8 mouse cellular contexts compared by ENCODE assay signal in genomic region chr15:85131275-85132192, GRCm38 (mm10). TPM values are rescaled to one million over a fixed set of nuclear protein-coding genes. Genes with fewer than 3 reads are reported as not detected.
A peak's percentile ranks its signal among the peaks of the same experiment; 100 is the strongest.
DNase-seq lines count a peak whose midpoint lies in the region; ATAC-seq and TF ChIP-seq lines count a peak whose summit lies in the region.

TSS of gene Smc1b (minus strand) at chr15:85131964.
TSS of gene Ribc2 (plus strand) at chr15:85132078.

- H3K36me3 ChIP-seq in hindbrain, embryonic 12.5 days = no peaks in the 10 kb centered on the region
- H3K36me3 ChIP-seq in lung, embryonic 14.5 days (ENCODE audit: insufficient read depth) = no peaks in the 10 kb centered on the region

- peak; percentile 42 to 58 for DNase-seq in urinary bladder, adult 18-20 months (ENCODE audit: low spot score in 2 of 2)
- no peak for DNase-seq in urinary bladder, adult 2 months (ENCODE audit: low spot score)
- DNase-seq in forelimb bud, embryonic 11.5 days (ENCODE audit: low read depth, low spot score) = peak; percentile 93
- DNase-seq in layer of hippocampus, adult 9-10 months (ENCODE audit: low spot score) = peak; percentile 15
- DNase-seq in lung, embryonic 14.5 days = peak; percentile 98
- DNase-seq in retina, adult 2 months (ENCODE audit: low read depth, low spot score) = peak; percentile 71

- no peak within 1 kb of the TSS for H3K9ac ChIP-seq in hindbrain, embryonic 12.5 days
- H3K9ac ChIP-seq in lung, embryonic 14.5 days = peak within 1 kb of the TSS; percentile 27

- 31% methylated on average over 56 of the region's 58 CpGs for WGBS in hindbrain, embryonic 12.5 days
- 29% methylated on average over 55 of the region's 58 CpGs for WGBS in lung, embryonic 14.5 days

- H3K4me1 ChIP-seq in hindbrain, embryonic 12.5 days = peaks cover 9% of the 10 kb centered on the region
- H3K4me1 ChIP-seq in lung, embryonic 14.5 days (ENCODE audit: insufficient read depth) = peaks cover 3% of the 10 kb centered on the region; the same call in 1 of the 2 replicates

- H3K9me3 ChIP-seq in hindbrain, embryonic 12.5 days (replicated peaks) = no peaks in the 10 kb centered on the region; the same call in 1 of the 2 replicates
- peaks cover 5% of the 10 kb centered on the region; the same call in 1 of the 2 replicates for H3K9me3 ChIP-seq in lung, embryonic 14.5 days (ENCODE audit: low read depth, low read length)

- H3K4me3 ChIP-seq in hindbrain, embryonic 12.5 days = peak within 1 kb of the TSS; percentile 22
- H3K4me3 ChIP-seq in lung, embryonic 14.5 days (ENCODE audit: low read depth, low read length) = peak within 1 kb of the TSS; percentile 24

- TF ChIP-seq CTCF in lung, embryonic 14.5 days (IDR thresholded peaks at IDR 0.05; ENCODE audit: low read depth) = no peak

- peaks cover 13% of the 10 kb centered on the region for H3K27me3 ChIP-seq in hindbrain, embryonic 12.5 days
- H3K27me3 ChIP-seq in lung, embryonic 14.5 days (ENCODE audit: insufficient read depth, low read length) = no peaks in the 10 kb centered on the region

- H3K4me2 ChIP-seq in hindbrain, embryonic 12.5 days (replicated peaks) = peak within 1 kb of the TSS; percentile 55
- H3K4me2 ChIP-seq in lung, embryonic 14.5 days = peak within 1 kb of the TSS; percentile 65

- peak; percentile 35 for ATAC-seq in hindbrain, embryonic 12.5 days (ENCODE audit: low FRiP score)
- peak; percentile 60 for ATAC-seq in lung, embryonic 14.5 days (ENCODE audit: insufficient read depth)
- no peak for ATAC-seq in monocyte, adult 5-6 weeks (replicated peaks; ENCODE audit: insufficient number of reproducible peaks, low FRiP score, low TSS enrichment, poor library complexity, severe bottlenecking)

- no peak within 1 kb of the TSS for H3K27ac ChIP-seq in hindbrain, embryonic 12.5 days
- no peak within 1 kb of the TSS for H3K27ac ChIP-seq in lung, embryonic 14.5 days (ENCODE audit: low read depth)

RNA-seq across cellular contexts. Expression of gene Smc1b, which starts in this region (rescaled TPM):
- polyA plus RNA-seq in urinary bladder, adult 2 months (2012; rRNA removed) = 0.21 and 0.22 TPM in 2 replicates
- polyA plus RNA-seq in hindbrain, embryonic 12.5 days (2016; fragmentation: Nextera tagmentation; extraction: Ambion mirVana) = 0.10 and 0.28 TPM in 2 replicates
- polyA plus RNA-seq in lung, embryonic 14.5 days (2014; fragmentation: Nextera tagmentation; extraction: Ambion mirVana) = 0.16 and 0.21 TPM in 2 replicates
- 0.10 TPM in 1 of 3 replicates, not detected in the others for total RNA-seq in monocyte, adult 5-6 weeks (2017)

RNA-seq across cellular contexts. Expression of gene Ribc2, which starts in this region (rescaled TPM):
- 0.63 and 0.83 TPM in 2 replicates for polyA plus RNA-seq in urinary bladder, adult 2 months (2012; rRNA removed)
- 1.1 and 1.4 TPM in 2 replicates for polyA plus RNA-seq in hindbrain, embryonic 12.5 days (2016; fragmentation: Nextera tagmentation; extraction: Ambion mirVana)
- polyA plus RNA-seq in lung, embryonic 14.5 days (2014; fragmentation: Nextera tagmentation; extraction: Ambion mirVana) = 0.36 and 0.37 TPM in 2 replicates
- not detected in 3 replicates for total RNA-seq in monocyte, adult 5-6 weeks (2017)

Comparison
In these comparisons a context has a peak if more than half of its experiments do, and no peak if none do; other contexts are left out.
1. Peak in DNase-seq, ATAC-seq, H3K4me3 ChIP-seq, H3K9ac ChIP-seq and H3K4me2 ChIP-seq in lung, embryonic 14.5 days; RNA of the genes that start here not detected or under 1 TPM.